Mouse (Mus musculus): ENCODE results near the gene Gm8914. TPM values are rescaled to one million over a fixed set of nuclear protein-coding genes. Genes with fewer than 3 reads are reported as not detected.
"Not testable (repeated sequence)": the region's sequence is repeated elsewhere in the genome, so short reads cannot be mapped to it uniquely, and the experiment has no call there.

Gene Gm8914
- polyA plus RNA-seq (2015; fragmentation: Nextera tagmentation; extraction: Ambion mirVana) = not detected in 2 replicates

DNA sequence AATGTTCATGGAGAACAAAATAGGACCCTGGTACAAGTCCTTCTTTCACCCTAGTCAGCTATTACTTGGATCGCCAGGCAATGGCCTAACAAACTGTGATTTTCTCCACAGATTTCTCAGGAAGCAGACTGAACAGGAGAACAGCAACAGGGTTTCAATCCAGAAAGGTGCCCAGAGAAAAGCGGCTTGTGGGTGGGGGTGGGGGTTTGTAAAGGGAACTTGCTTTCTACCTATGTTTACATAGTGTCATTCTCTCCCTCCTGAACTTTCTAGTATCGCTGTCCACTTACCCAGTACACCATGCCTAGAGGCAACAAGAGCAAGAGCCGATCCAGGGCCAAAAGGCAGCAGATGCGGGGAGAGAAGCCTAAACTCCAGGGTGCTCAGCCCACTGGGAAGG, at the start of gene Gm8914:
Gene Gm8914, plus strand, starts transcription at position 301 of the 400 bp plus-strand sequence.
- H3K4me2 ChIP-seq; ATAC-seq (ENCODE audit: low FRiP score); H3K27ac ChIP-seq; H3K9me3 ChIP-seq; H3K4me1 ChIP-seq (replicated peaks); H3K9ac ChIP-seq; H3K27me3 ChIP-seq; H3K4me3 ChIP-seq; H3K36me3 ChIP-seq: not testable (repeated sequence)
- WGBS = no CpG with 5 or more reads among the region's 5 CpGs

Other genes with a start within 250 kb of the Gm8914 start
- not detected in 2 replicates for gene Mageb2, start 148.4 kb upstream of the Gm8914 start, polyA plus RNA-seq (2015; fragmentation: Nextera tagmentation; extraction: Ambion mirVana)
- not detected in 2 replicates for gene Gm5072, start 87.6 kb upstream of the Gm8914 start, polyA plus RNA-seq (2015; fragmentation: Nextera tagmentation; extraction: Ambion mirVana)
- gene 1700084M14Rik, start 95.8 kb downstream of the Gm8914 start, polyA plus RNA-seq (2015; fragmentation: Nextera tagmentation; extraction: Ambion mirVana) = not detected in 2 replicates
- gene Gm14781, start 152.1 kb downstream of the Gm8914 start, polyA plus RNA-seq (2015; fragmentation: Nextera tagmentation; extraction: Ambion mirVana) = not detected in 2 replicates

Measured in hindbrain, embryonic 13.5 days (tissue).